Mouse (Mus musculus) thymus, adult 2 months (tissue): ENCODE results near the gene Sik3.

Experiments used
- CTCF ChIP-seq: fragments of 200-500 bp; IDR thresholded peaks from 2 replicates; pipeline ENCODE4 v1.5.1; 2012; ENCODE audit warnings: mild to moderate bottlenecking, control low read depth, low read length, moderate library complexity, borderline replicate concordance; ENCODE audit not compliant: control insufficient read depth, poor library complexity, insufficient read depth; ENCODE audit errors: extremely low read depth
- POLR2A ChIP-seq: fragments of 200-500 bp; IDR thresholded peaks from 2 replicates; pipeline ENCODE4 v1.6.1; 2012; ENCODE audit warnings: mild to moderate bottlenecking, low read length, control low read depth, moderate library complexity; ENCODE audit not compliant: control insufficient read depth, poor library complexity, insufficient read depth; ENCODE audit errors: extremely low read depth

GRCm38 (mm10) chr9:46269125-46269524, 256.5 kb downstream of the Sik3 start:
- TF ChIP-seq POLR2A = no peak
- no peak for TF ChIP-seq CTCF
